Comparison of ENCODE assay signal across 10 mouse cellular contexts in the genomic region with DNA sequence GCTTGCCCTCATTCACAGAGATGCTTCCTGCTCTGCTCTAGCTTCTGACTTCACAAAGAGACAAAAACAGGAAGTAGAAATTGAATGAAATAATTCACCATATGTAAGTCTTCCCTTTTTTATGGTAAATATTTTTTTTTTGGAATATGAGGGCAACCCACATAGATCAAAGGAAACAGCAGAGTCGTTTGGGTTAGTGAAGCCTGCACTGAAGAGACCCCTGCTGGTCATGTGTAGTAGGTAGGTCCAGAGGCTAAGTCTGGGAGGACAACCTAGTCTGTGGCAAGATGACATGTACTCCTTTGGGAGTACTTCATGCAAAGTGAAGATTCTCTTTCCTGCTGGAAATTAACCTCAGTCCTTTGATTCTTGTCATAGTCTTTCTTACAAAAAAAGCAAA. TPM values are rescaled to one million over a fixed set of nuclear protein-coding genes. Genes with fewer than 3 reads are reported as not detected.
A peak's percentile ranks its signal among the peaks of the same experiment; 100 is the strongest.
DNase-seq lines count a peak whose midpoint lies in the region; ATAC-seq and TF ChIP-seq lines count a peak whose summit lies in the region.
"Had no signal": no experiment of that assay in that cellular context is flagged by ENCODE, and none has a peak within 500 bp of the region (broad histone marks: within the 10 kb centered on the region; RNA-seq: fewer than 3 reads in every experiment).

No protein-coding gene starts in this region.

- intact Hi-C loops in left cerebral cortex, postnatal 25 days (cut with DNase I), result loop anchor here (2.0 kb wide), 1 partner anchor 31 kb away; no protein-coding TSS in a partner anchor

- H3K27ac ChIP-seq in spleen, adult 2 months (ENCODE audit: insufficient read depth, low read length), result no peak overlapping the region
- H3K27ac ChIP-seq: embryonic facial prominence, embryonic 13.5 days had no signal

- peak; percentile 33 for DNase-seq in adrenal gland, adult 2 months
- no peak for DNase-seq in adrenal gland, adult 8-10 months
- DNase-seq in spleen, adult 2 months (ENCODE audit: low read depth in 1 of 2, low spot score in 2 of 2), result peak; percentile 32 to 43
- DNase-seq in spleen, adult 12 weeks (ENCODE audit: low spot score), result no peak
- DNase-seq in kidney, postnatal 10 days, result peak; percentile 71
- DNase-seq in left cerebral cortex, postnatal 25 days (ENCODE audit: low spot score in 2 of 2), result no peak
- no peak for DNase-seq in ovary, adult 18-20 months (ENCODE audit: low spot score)

- 0% methylated on average over 1 of the region's 1 CpGs for WGBS in spleen, adult 2 months

- H3K27me3 ChIP-seq in spleen, adult 2 months (ENCODE audit: control insufficient read depth, insufficient read depth, low read length), result no peaks in the 10 kb centered on the region
- H3K27me3 ChIP-seq: embryonic facial prominence, embryonic 13.5 days had no signal

- H3K4me1 ChIP-seq in spleen, adult 2 months (ENCODE audit: control insufficient read depth, insufficient read depth, insufficient read length), result peaks cover 2% of the 10 kb centered on the region; the same call in 1 of the 2 replicates
- H3K4me1 ChIP-seq: embryonic facial prominence, embryonic 13.5 days had no signal

- no peaks in the 10 kb centered on the region for H3K36me3 ChIP-seq in spleen, adult 2 months (ENCODE audit: control insufficient read depth, insufficient read depth, low read length)
- H3K36me3 ChIP-seq: embryonic facial prominence, embryonic 13.5 days had no signal

- TF ChIP-seq CTCF in spleen, adult 2 months (IDR thresholded peaks at IDR 0.05; ENCODE audit: extremely low read depth, insufficient read depth, insufficient read length, insufficient replicate concordance), result peak; percentile 56; the same call in 1 of the 2 replicates

- H3K4me3 ChIP-seq in spleen, adult 2 months (ENCODE audit: extremely low read depth, insufficient read depth, insufficient read length), result no peak overlapping the region
- H3K4me3 ChIP-seq: embryonic facial prominence, embryonic 13.5 days had no signal

- peak; percentile 98 for ATAC-seq in megakaryocyte-erythroid progenitor cell, adult 5-6 weeks (replicated peaks; ENCODE audit: low FRiP score, low TSS enrichment, poor library complexity, severe bottlenecking)

- TF ChIP-seq POLR2A in spleen, adult 2 months (IDR thresholded peaks at IDR 0.05; ENCODE audit: low read depth, low read length), result no peak

RNA-seq across cellular contexts. Expression of a gene that starts 5.1 kb away (rescaled TPM):
- total RNA-seq in adrenal gland, adult 2 months (2021), result 10 to 100 TPM; 70.8 to 79.3 TPM
- 22.2 and 29.6 TPM in 2 replicates for polyA plus RNA-seq in adrenal gland, adult 2 months (2012; rRNA removed)
- 100 to 1,000 TPM in 1 of 4 experiments, 10 to 100 TPM in 3; 76.7 to 100 (median 91.0) TPM for total RNA-seq in adrenal gland, adult 8-10 months (2022)
- 8.4 and 11.4 TPM in 2 replicates for polyA plus RNA-seq in spleen, adult 2 months (2012; rRNA removed)
- total RNA-seq in megakaryocyte-erythroid progenitor cell, adult 5-6 weeks (2014; fragmentation: Nextera tagmentation), result 37.1 and 50.0 TPM in 2 replicates
- total RNA-seq in megakaryocyte-erythroid progenitor cell, adult 5-6 weeks (2017), result 67.3 and 88.5 TPM in 2 replicates
- 100 to 1,000 TPM; 104 to 108 TPM for total RNA-seq in left cerebral cortex, postnatal 25 days (2021)

RNA-seq across cellular contexts. Expression of a gene that starts 5.7 kb away (rescaled TPM):
- total RNA-seq in adrenal gland, adult 2 months (2021), result under 1 TPM in 1 of 2 experiments, not detected in 1; 0.38 TPM
- polyA plus RNA-seq in adrenal gland, adult 2 months (2012; rRNA removed), result 0.76 and 1.0 TPM in 2 replicates
- under 1 TPM; 0.67 to 0.92 (median 0.73) TPM for total RNA-seq in adrenal gland, adult 8-10 months (2022)
- 0.18 and 0.45 TPM in 2 replicates for polyA plus RNA-seq in spleen, adult 2 months (2012; rRNA removed)
- not detected in 2 replicates for total RNA-seq in megakaryocyte-erythroid progenitor cell, adult 5-6 weeks (2014; fragmentation: Nextera tagmentation)
- total RNA-seq in megakaryocyte-erythroid progenitor cell, adult 5-6 weeks (2017), result 1.1 and 1.5 TPM in 2 replicates
- 1 to 10 TPM; 1.2 to 1.4 TPM for total RNA-seq in left cerebral cortex, postnatal 25 days (2021)

RNA-seq across cellular contexts. Expression of a gene that starts 27.3 kb away (rescaled TPM):
- total RNA-seq in adrenal gland, adult 2 months (2021), result not detected
- not detected in 2 replicates for polyA plus RNA-seq in adrenal gland, adult 2 months (2012; rRNA removed)
- total RNA-seq in adrenal gland, adult 8-10 months (2022), result not detected
- polyA plus RNA-seq in spleen, adult 2 months (2012; rRNA removed), result not detected in 2 replicates
- total RNA-seq in megakaryocyte-erythroid progenitor cell, adult 5-6 weeks (2014; fragmentation: Nextera tagmentation), result not detected in 2 replicates
- total RNA-seq in megakaryocyte-erythroid progenitor cell, adult 5-6 weeks (2017), result not detected in 2 replicates
- not detected for total RNA-seq in left cerebral cortex, postnatal 25 days (2021)
- polyA plus RNA-seq: embryonic facial prominence, embryonic 13.5 days; testis, adult 2 months had no signal

RNA-seq across cellular contexts. Expression of a gene that starts 32.6 kb away (rescaled TPM):
- not detected for total RNA-seq in adrenal gland, adult 2 months (2021)
- polyA plus RNA-seq in adrenal gland, adult 2 months (2012; rRNA removed), result not detected in 2 replicates
- total RNA-seq in adrenal gland, adult 8-10 months (2022), result not detected
- polyA plus RNA-seq in spleen, adult 2 months (2012; rRNA removed), result 0.07 TPM in 1 of 2 replicates, not detected in the other
- not detected in 2 replicates for total RNA-seq in megakaryocyte-erythroid progenitor cell, adult 5-6 weeks (2014; fragmentation: Nextera tagmentation)
- not detected in 2 replicates for total RNA-seq in megakaryocyte-erythroid progenitor cell, adult 5-6 weeks (2017)
- total RNA-seq in left cerebral cortex, postnatal 25 days (2021), result not detected
- polyA plus RNA-seq: testis, adult 2 months had no signal

RNA-seq across cellular contexts. Expression of a gene that starts 36.2 kb away (rescaled TPM):
- total RNA-seq in adrenal gland, adult 2 months (2021), result not detected
- not detected in 2 replicates for polyA plus RNA-seq in adrenal gland, adult 2 months (2012; rRNA removed)
- not detected for total RNA-seq in adrenal gland, adult 8-10 months (2022)
- not detected in 2 replicates for polyA plus RNA-seq in spleen, adult 2 months (2012; rRNA removed)
- total RNA-seq in megakaryocyte-erythroid progenitor cell, adult 5-6 weeks (2014; fragmentation: Nextera tagmentation), result not detected in 2 replicates
- not detected in 2 replicates for total RNA-seq in megakaryocyte-erythroid progenitor cell, adult 5-6 weeks (2017)
- total RNA-seq in left cerebral cortex, postnatal 25 days (2021), result not detected
- polyA plus RNA-seq: embryonic facial prominence, embryonic 13.5 days had no signal

Comparison
In these comparisons a context has a peak if more than half of its experiments do, and no peak if none do; other contexts are left out.
1. DNase-seq: peak in adrenal gland, adult 2 months (single experiment), spleen, adult 2 months (2 of 2) and kidney, postnatal 10 days (single experiment); none in adrenal gland, adult 8-10 months (single experiment), spleen, adult 12 weeks (single experiment), left cerebral cortex, postnatal 25 days (0 of 2) and ovary, adult 18-20 months (single experiment).